In the genomic region with DNA sequence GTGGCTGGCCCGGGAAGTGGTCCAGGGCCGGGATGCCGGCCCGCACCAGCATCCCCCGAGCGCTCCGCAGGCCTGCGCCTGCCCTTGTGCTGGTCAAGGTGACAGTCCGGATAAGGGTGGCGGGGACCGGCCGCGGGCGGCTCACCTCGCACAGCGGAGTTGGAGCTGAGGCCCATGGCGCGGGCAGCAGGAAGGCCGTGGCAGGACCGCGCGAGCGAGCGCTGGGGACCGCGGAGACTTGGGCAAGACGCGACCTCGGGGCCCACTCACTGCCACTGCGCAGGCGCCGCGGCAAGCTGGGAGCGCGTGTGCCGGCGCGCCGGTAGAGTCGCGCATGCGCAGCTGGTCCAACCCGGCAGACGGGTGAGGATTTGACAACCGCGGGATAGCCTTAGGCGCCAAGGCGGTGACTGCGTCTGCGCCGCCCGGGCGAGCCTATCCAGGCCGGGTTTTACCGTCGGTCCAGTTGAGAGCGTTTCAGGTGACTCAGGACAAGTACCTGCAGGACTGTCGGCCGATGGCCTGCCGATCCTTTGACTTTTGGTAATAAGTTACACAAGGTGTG, we compare ENCODE assay signal across 8 mouse cellular contexts. TPM values are rescaled to one million over a fixed set of nuclear protein-coding genes. Genes with fewer than 3 reads are reported as not detected.
A peak's percentile ranks its signal among the peaks of the same experiment; 100 is the strongest.
DNase-seq lines count a peak whose midpoint lies in the region; ATAC-seq lines count a peak whose summit lies in the region.

A gene (minus strand): TSS at position 376 of the 565 bp plus-strand sequence.

- peak; percentile 55 for ATAC-seq in inflammation-experienced regulatory T-cells, adult 6 months
- ATAC-seq in megakaryocyte-erythroid progenitor cell, adult 5-6 weeks (replicated peaks; ENCODE audit: low FRiP score, low TSS enrichment, poor library complexity, severe bottlenecking), result peak; percentile 53

- peak; percentile 93 for DNase-seq in adipocyte (ENCODE audit: low spot score)
- DNase-seq in embryo, embryonic 10 days (ENCODE audit: low spot score), result peak; percentile 95
- peak; percentile 95 for DNase-seq in gastrocnemius, postnatal 14 days
- peak; percentile 91 to 96 for DNase-seq in left cerebral cortex, postnatal 10 days (ENCODE audit: extremely low spot score in 1 of 2, low spot score in 2 of 2)
- peak; percentile 96 for DNase-seq in right cerebral cortex, postnatal 25 days
- peak; percentile 91 for DNase-seq in urinary bladder, postnatal 4 days (ENCODE audit: low spot score in 2 of 2)

- intact Hi-C loops in gastrocnemius, postnatal 14 days (cut with DNase I; ENCODE audit: low total_unique reads), result no loop called here
- intact Hi-C loops in left cerebral cortex, postnatal 10 days (cut with DNase I), result no loop called here

RNA-seq across cellular contexts. Expression of the gene that starts here (rescaled TPM):
- total RNA-seq in gastrocnemius, postnatal 14 days (2021), result 100 to 1,000 TPM; 130 to 134 TPM
- polyA plus RNA-seq in inflammation-experienced regulatory T-cells, adult 6 months (2017; shearing (Covaris generic)), result 10 to 100 TPM; 31.9 to 59.6 (median 36.2) TPM
- 100 to 1,000 TPM; 124 to 130 TPM for total RNA-seq in left cerebral cortex, postnatal 10 days (2021)
- total RNA-seq in megakaryocyte-erythroid progenitor cell, adult 5-6 weeks (2014; fragmentation: Nextera tagmentation), result 65.6 and 69.4 TPM in 2 replicates
- 19.8 and 20.6 TPM in 2 replicates for total RNA-seq in megakaryocyte-erythroid progenitor cell, adult 5-6 weeks (2017)

Comparison
In these comparisons a context has a peak if more than half of its experiments do, and no peak if none do; other contexts are left out.
1. Peak in every context shown above with its lines: DNase-seq and ATAC-seq.